12 mouse cellular contexts compared by ENCODE assay signal in the genomic region with DNA sequence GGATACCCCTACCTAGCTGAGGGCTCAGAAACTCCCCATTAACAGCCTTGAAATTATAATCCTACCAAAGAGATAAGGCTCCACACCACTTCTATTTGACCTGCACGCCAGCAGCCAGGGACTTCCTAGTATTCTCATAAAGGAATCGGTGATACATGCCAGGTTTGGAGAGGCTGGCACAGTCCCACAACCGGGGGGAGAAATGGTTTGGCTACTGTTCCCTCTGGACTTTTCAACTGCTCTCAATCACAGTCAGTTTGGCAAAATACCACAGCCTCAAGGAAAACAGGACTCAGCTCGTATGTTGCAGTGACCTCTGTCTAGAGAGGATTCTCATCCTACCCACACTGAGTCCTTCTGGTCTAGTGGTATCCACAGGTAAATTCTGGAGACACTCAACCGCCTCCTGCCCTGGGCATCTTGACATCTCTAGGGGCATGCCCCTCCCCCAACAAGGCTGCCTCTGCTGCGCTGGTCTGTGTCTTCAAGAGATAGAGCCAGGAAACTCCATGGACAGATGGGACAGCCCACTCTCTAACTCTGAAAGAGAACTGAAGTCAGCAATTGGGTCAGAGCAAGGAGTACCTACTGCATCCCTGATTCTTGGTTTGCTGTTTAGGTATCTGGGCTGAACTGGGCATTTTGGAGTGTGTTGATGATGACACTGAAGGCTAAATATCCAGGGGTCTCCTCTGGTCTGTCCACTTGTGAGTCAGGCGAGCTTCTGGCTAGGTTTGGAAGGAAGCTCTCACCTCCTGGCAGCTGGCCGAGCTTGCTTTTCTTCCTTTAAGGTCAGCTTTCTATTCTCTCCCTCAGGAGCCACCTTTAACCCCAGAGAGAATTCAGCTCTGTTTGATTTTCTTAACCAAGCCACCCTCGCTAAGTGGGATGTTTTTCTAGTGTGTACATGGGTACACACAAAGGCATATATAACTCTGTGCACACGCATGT.
DNase-seq lines count a peak whose midpoint lies in the region; ATAC-seq and TF ChIP-seq lines count a peak whose summit lies in the region.
"Had no signal": no experiment of that assay in that cellular context is flagged by ENCODE, and none has a peak within 500 bp of the region (broad histone marks: within the 10 kb centered on the region; RNA-seq: fewer than 3 reads in every experiment).

No protein-coding gene starts in this region.

- H3K9me3 ChIP-seq in heart, embryonic 10.5 days = no peaks in the 10 kb centered on the region
- H3K9me3 ChIP-seq: embryonic facial prominence, embryonic 15.5 days; lung, embryonic 15.5 days had no signal

- ATAC-seq in frontal cortex, adult (ENCODE audit: low TSS enrichment) = peak; percentile 75; the same call in 1 of the 2 replicates

- no peak for TF ChIP-seq CTCF in left cerebral cortex, adult 2 months (IDR thresholded peaks at IDR 0.05)

- H3K27ac ChIP-seq in heart, embryonic 10.5 days = peak overlapping the region; percentile 49
- peak overlapping the region; percentile 40; the same call in 1 of the 2 replicates for H3K27ac ChIP-seq in left cerebral cortex, adult 2 months
- H3K27ac ChIP-seq: embryonic facial prominence, embryonic 15.5 days; lung, embryonic 15.5 days had no signal

- peaks cover 47% of the 10 kb centered on the region for H3K27me3 ChIP-seq in heart, embryonic 10.5 days (ENCODE audit: insufficient read depth, poor library complexity, severe bottlenecking)
- H3K27me3 ChIP-seq: lung, embryonic 15.5 days had no signal

- no peaks in the 10 kb centered on the region for H3K36me3 ChIP-seq in heart, embryonic 10.5 days
- H3K36me3 ChIP-seq: embryonic facial prominence, embryonic 15.5 days; lung, embryonic 15.5 days had no signal

- intact Hi-C loops in left cerebral cortex, adult 2 months (cut with DNase I) = loop anchor here (2.0 to 5.0 kb wide), 2 partner anchors 37 to 155 kb away; no protein-coding TSS in a partner anchor

- 47% methylated on average over 10 of the region's 10 CpGs for WGBS in heart, embryonic 10.5 days

- DNase-seq in frontal cortex, postnatal 14 days (ENCODE audit: low spot score in 2 of 2) = no peak
- DNase-seq in layer of hippocampus, adult 18-20 months (ENCODE audit: low spot score in 2 of 2) = peak; percentile 21 to 34
- DNase-seq in layer of hippocampus, adult 9-11 months = no peak
- no peak for DNase-seq in heart, embryonic 10.5 days (ENCODE audit: low spot score)
- peak in 1 of 2 experiments; percentile 41 for DNase-seq in left cerebral cortex, adult 2 months (ENCODE audit: extremely low spot score in 1 of 2, low spot score in 2 of 2)
- no peak for DNase-seq in thymus, postnatal 10 days (ENCODE audit: low spot score in 2 of 2)
- no peak for DNase-seq in thymus, postnatal 4 days
- DNase-seq: cerebellum, adult 8-10 months; gastrocnemius, postnatal 36 days had no signal

- H3K4me3 ChIP-seq in heart, embryonic 10.5 days = no peak overlapping the region
- H3K4me3 ChIP-seq in left cerebral cortex, adult 2 months = no peak overlapping the region
- H3K4me3 ChIP-seq: embryonic facial prominence, embryonic 15.5 days; lung, embryonic 15.5 days had no signal

- H3K4me1 ChIP-seq in heart, embryonic 10.5 days = peaks cover 42% of the 10 kb centered on the region

Comparison
In these comparisons a context has a peak if more than half of its experiments do, and no peak if none do; other contexts are left out.
1. DNase-seq: peak in layer of hippocampus, adult 18-20 months (2 of 2); none in frontal cortex, postnatal 14 days (0 of 2), layer of hippocampus, adult 9-11 months (single experiment), heart, embryonic 10.5 days (single experiment), thymus, postnatal 10 days (0 of 2) and thymus, postnatal 4 days (single experiment).